Mouse (Mus musculus): ENCODE measurements around the gene Ccdc87. TPM values are rescaled to one million over a fixed set of nuclear protein-coding genes. Genes with fewer than 3 reads are reported as not detected.
"Not testable (repeated sequence)": the region's sequence is repeated elsewhere in the genome, so short reads cannot be mapped to it uniquely, and the experiment has no call there.

The Ccdc87 gene
- polyA plus RNA-seq, 1 experiment from 2014 or later: not detected

DNA sequence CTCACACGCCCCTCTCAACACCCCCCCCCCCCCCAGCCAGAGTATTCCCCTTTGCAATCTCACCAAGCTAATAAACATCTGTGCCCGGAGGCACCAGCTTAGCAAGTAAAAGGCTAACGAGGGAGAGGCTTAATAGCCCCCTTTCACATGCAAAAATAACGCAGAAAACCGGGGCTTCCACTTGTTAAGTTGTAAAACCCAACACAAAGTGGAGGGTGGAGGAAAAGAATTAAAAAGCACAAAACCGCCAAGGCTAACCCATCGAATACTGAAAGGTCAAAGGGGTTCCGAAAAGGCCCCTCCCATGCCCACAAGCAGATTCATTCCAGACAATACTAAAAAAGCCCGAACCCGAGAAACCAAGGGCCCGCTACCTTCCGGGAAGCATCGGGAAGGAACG lies 28.9 kb upstream of the Ccdc87 start:
- H3K27ac ChIP-seq (ENCODE audit: low read depth): 0 out of 2 replicates have a peak overlapping the region, but pooled peaks have one; percentile 94
- H3K27me3 ChIP-seq (replicated peaks; ENCODE audit: control insufficient read depth, insufficient read depth, low read length): no peaks in the 10 kb centered on the region
- no peaks in the 10 kb centered on the region for H3K36me3 ChIP-seq (ENCODE audit: control insufficient read depth, insufficient read depth, low read length)
- H3K4me3 ChIP-seq (ENCODE audit: low read depth, low read length): peak overlapping the region; percentile 97
- peak overlapping the region; percentile 95 for H3K4me2 ChIP-seq (ENCODE audit: low read length)
- DNase-seq (ENCODE audit: low spot score): no peak
- no peaks in the 10 kb centered on the region for H3K9me3 ChIP-seq (ENCODE audit: control insufficient read depth, low read length)
- H3K9ac ChIP-seq (ENCODE audit: low read length): peak overlapping the region; percentile 82
- H3K4me1 ChIP-seq (replicated peaks; ENCODE audit: control insufficient read depth, insufficient read depth, low read length): peaks cover 14% of the 10 kb centered on the region; the same call in 1 of the 2 replicates
- under 1% methylated on average over 14 of the region's 14 CpGs for WGBS
- ATAC-seq (replicated peaks; ENCODE audit: low FRiP score, low TSS enrichment, low read depth): no peak

DNA sequence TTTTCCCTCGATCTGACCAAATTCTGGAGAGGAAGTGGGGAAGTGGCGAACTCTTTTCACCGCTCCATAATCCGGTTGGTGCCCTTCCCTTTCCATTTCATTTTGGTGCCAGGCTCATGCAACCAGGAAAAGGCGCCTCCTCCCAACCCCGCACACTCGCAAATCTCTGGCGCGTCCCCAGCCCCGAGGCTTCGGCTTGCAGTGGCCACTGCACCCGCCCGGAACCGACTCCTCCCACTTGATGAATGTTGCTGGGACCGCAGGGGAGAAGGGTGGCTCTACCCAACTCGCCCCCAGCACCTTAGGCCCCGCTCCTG lies 28.5 kb upstream of the Ccdc87 start:
- Histone ChIP-seq H3K4me1 (replicated peaks; ENCODE audit: control insufficient read depth, insufficient read depth, low read length) (peaks cover 14% of the 10 kb centered on the region; the same call in 1 of the 2 replicates), H3K4me3 (ENCODE audit: low read depth, low read length) (peak overlapping the region; percentile 97), H3K9me3 (ENCODE audit: control insufficient read depth, low read length) (no peaks in the 10 kb centered on the region), H3K27me3 (replicated peaks; ENCODE audit: control insufficient read depth, insufficient read depth, low read length) (no peaks in the 10 kb centered on the region), H3K36me3 (ENCODE audit: control insufficient read depth, insufficient read depth, low read length) (no peaks in the 10 kb centered on the region), H3K4me2 (ENCODE audit: low read length) (peak overlapping the region; percentile 95), H3K27ac (ENCODE audit: low read depth) (peak overlapping the region; percentile 94), H3K9ac (ENCODE audit: low read length) (peak overlapping the region; percentile 82)
- DNase-seq (ENCODE audit: low spot score) (no peak), ATAC-seq (replicated peaks; ENCODE audit: low FRiP score, low TSS enrichment, low read depth) (no peak)
- under 1% methylated on average over 17 of the region's 17 CpGs for WGBS

DNA sequence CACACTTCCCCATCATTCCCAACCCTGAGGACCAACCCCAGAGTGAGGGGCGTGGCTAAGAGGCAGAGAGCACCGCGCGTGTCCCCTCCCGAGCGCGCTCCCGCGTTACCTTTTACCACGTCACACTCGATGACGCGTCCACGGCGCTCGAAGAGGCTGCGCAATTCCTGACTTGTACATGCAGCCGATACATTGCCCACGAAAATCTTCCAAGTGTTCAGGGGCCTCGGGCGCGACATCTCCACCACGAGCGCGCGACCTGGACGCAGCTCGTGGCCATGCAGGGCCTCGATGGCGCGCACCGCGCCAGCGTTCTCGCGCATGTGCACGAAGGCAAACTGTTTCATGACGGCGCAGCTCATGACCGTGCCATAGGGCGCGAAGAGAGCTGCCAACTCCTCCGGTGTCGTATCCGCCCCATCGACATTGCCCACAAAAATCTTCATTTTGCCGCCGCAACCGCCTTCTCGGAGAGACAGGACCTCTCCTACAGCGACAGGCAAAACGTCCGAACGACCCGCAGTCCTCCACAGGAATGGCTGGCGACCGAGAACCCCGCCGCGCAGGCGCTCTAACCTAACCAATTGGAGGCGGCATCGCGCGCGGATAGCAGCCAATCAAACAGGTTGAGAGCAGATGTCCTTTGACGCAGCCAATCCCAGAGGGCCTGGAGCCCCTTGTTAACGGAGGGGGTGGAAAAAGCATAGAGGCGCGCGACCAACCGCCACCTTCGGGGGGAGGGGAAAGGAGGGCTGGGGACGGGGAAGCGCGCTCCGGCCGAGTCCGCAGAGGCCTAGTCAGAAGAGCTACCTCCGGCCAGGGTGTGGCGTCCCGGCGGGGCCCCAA lies 27.9 kb upstream of the Ccdc87 start, which contains the start of the genes Gm21992 and Rbm14:
Gene Gm21992, minus strand, starts transcription at position 550 of the 846 bp plus-strand sequence.
Gene Rbm14, minus strand, starts transcription at position 572 of the 846 bp plus-strand sequence.
- ATAC-seq (replicated peaks; ENCODE audit: low FRiP score, low TSS enrichment, low read depth) (peak; percentile 99), DNase-seq (ENCODE audit: low spot score) (peak; percentile 99)
- peak within 1 kb of the TSS; percentile 95 for H3K4me2 ChIP-seq (ENCODE audit: low read length)
- peak within 1 kb of the TSS; percentile 82 for H3K9ac ChIP-seq (ENCODE audit: low read length)
- WGBS: under 1% methylated on average over 83 of the region's 83 CpGs
- no peaks in the 10 kb centered on the region for H3K9me3 ChIP-seq (ENCODE audit: control insufficient read depth, low read length)
- H3K4me1 ChIP-seq (replicated peaks; ENCODE audit: control insufficient read depth, insufficient read depth, low read length): peaks cover 14% of the 10 kb centered on the region; the same call in 1 of the 2 replicates
- peak within 1 kb of the TSS; percentile 97 for H3K4me3 ChIP-seq (ENCODE audit: low read depth, low read length)
- H3K27me3 ChIP-seq (replicated peaks; ENCODE audit: control insufficient read depth, insufficient read depth, low read length): no peaks in the 10 kb centered on the region
- no peaks in the 10 kb centered on the region for H3K36me3 ChIP-seq (ENCODE audit: control insufficient read depth, insufficient read depth, low read length)
- peak within 1 kb of the TSS; percentile 94 for H3K27ac ChIP-seq (ENCODE audit: low read depth)

DNA sequence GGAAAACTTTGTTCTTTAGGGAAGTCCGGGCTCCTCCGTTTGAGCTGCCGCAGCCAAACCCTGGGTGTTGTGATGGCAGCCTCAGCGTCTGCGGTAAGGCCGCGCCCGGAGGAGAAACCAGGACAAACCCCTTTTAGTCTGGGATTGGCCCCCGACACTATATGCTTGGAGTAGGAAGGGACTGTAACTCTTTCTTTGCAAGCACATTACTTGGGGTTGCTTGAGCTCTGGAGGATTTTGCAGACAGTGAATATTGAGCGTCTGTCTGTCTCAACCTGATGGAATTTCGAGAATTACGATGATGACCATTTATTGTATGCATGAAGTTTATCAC lies 27.3 kb upstream of the Ccdc87 start:
- Histone ChIP-seq H3K4me3 (ENCODE audit: low read depth, low read length) (peak overlapping the region; percentile 97), H3K9me3 (ENCODE audit: control insufficient read depth, low read length) (no peaks in the 10 kb centered on the region), H3K9ac (ENCODE audit: low read length) (peak overlapping the region; percentile 72), H3K4me1 (replicated peaks; ENCODE audit: control insufficient read depth, insufficient read depth, low read length) (peaks cover 14% of the 10 kb centered on the region; the same call in 1 of the 2 replicates), H3K4me2 (ENCODE audit: low read length) (peak overlapping the region; percentile 64), H3K27me3 (replicated peaks; ENCODE audit: control insufficient read depth, insufficient read depth, low read length) (no peaks in the 10 kb centered on the region), H3K36me3 (ENCODE audit: control insufficient read depth, insufficient read depth, low read length) (no peaks in the 10 kb centered on the region), H3K27ac (ENCODE audit: low read depth) (peak overlapping the region; percentile 94)
- DNase-seq (ENCODE audit: low spot score): no peak
- ATAC-seq (replicated peaks; ENCODE audit: low FRiP score, low TSS enrichment, low read depth): peak; percentile 61
- WGBS: 3% methylated on average over 12 of the region's 12 CpGs

DNA sequence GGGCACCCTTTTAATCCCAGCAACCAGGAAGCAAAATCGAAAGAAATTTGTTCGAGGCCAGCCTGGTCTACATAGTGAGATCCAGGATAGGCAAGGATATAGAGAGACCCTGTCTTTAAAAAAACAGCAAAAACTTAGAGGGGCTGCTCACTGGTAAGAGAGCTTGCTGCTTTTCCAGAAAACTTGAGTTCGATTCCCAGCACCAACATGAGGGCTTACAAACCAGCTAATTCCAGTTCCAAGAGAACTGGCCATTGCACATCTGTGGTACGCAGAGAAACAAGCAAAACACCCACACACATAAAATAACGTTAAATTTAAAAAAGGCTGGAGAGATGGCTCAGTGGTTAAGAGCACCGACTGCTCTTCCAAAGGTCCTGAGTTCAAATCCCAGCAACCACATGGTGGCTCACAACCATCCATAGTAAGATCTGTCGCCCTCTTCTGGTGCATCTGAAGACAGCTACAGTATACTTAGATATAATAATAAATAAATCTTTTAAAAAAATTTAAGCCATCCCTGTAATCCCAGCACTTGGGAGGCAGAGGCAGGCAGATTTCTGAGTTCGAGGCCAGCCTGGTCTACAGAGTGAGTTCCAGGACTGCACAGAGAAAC lies 26.7 kb upstream of the Ccdc87 start:
- not testable (repeated sequence) for H3K27me3 ChIP-seq (replicated peaks; ENCODE audit: control insufficient read depth, insufficient read depth, low read length); ATAC-seq (replicated peaks; ENCODE audit: low FRiP score, low TSS enrichment, low read depth); H3K9me3 ChIP-seq (ENCODE audit: control insufficient read depth, low read length); H3K36me3 ChIP-seq (ENCODE audit: control insufficient read depth, insufficient read depth, low read length)
- H3K4me2 ChIP-seq (ENCODE audit: low read length): peak overlapping the region; percentile 64
- 74% methylated on average over 8 of the region's 8 CpGs for WGBS
- H3K9ac ChIP-seq (ENCODE audit: low read length): peak overlapping the region; percentile 72
- DNase-seq (ENCODE audit: low spot score): peak; percentile 52
- peak overlapping the region; percentile 94 for H3K27ac ChIP-seq (ENCODE audit: low read depth)
- peak overlapping the region; percentile 97 for H3K4me3 ChIP-seq (ENCODE audit: low read depth, low read length)
- peaks cover 14% of the 10 kb centered on the region; the same call in 1 of the 2 replicates for H3K4me1 ChIP-seq (replicated peaks; ENCODE audit: control insufficient read depth, insufficient read depth, low read length)

DNA sequence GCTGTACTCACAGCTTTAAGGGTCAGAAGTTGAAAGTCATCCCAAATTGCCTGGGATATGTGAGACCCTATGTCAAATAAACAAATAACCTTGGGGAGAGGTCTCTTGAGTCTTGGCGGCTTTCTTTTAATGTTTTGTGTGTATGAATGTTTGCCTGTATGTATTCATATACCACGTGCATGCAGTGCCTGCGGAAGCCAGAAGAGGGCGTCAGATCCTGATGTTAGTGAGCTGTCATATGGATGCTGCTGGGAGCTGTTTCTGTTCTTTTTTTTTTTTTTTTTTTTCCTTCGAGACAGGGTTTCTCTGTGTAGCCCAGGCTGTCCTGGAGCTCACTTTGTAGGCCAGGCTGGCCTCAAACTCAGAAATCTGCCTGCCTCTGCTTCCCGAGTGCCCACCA lies 26.2 kb upstream of the Ccdc87 start:
- 84% methylated on average over 6 of the region's 6 CpGs for WGBS
- no peak overlapping the region for H3K9ac ChIP-seq (ENCODE audit: low read length)
- no peak for ATAC-seq (replicated peaks; ENCODE audit: low FRiP score, low TSS enrichment, low read depth)
- H3K4me2 ChIP-seq (ENCODE audit: low read length): no peak overlapping the region
- H3K27ac ChIP-seq (ENCODE audit: low read depth): no peak overlapping the region
- H3K4me1 ChIP-seq (replicated peaks; ENCODE audit: control insufficient read depth, insufficient read depth, low read length): peaks cover 14% of the 10 kb centered on the region; the same call in 1 of the 2 replicates
- no peak overlapping the region for H3K4me3 ChIP-seq (ENCODE audit: low read depth, low read length)
- no peaks in the 10 kb centered on the region for H3K9me3 ChIP-seq (ENCODE audit: control insufficient read depth, low read length)
- DNase-seq (ENCODE audit: low spot score): peak; percentile 61
- no peaks in the 10 kb centered on the region for H3K27me3 ChIP-seq (replicated peaks; ENCODE audit: control insufficient read depth, insufficient read depth, low read length)
- no peaks in the 10 kb centered on the region for H3K36me3 ChIP-seq (ENCODE audit: control insufficient read depth, insufficient read depth, low read length)

DNA sequence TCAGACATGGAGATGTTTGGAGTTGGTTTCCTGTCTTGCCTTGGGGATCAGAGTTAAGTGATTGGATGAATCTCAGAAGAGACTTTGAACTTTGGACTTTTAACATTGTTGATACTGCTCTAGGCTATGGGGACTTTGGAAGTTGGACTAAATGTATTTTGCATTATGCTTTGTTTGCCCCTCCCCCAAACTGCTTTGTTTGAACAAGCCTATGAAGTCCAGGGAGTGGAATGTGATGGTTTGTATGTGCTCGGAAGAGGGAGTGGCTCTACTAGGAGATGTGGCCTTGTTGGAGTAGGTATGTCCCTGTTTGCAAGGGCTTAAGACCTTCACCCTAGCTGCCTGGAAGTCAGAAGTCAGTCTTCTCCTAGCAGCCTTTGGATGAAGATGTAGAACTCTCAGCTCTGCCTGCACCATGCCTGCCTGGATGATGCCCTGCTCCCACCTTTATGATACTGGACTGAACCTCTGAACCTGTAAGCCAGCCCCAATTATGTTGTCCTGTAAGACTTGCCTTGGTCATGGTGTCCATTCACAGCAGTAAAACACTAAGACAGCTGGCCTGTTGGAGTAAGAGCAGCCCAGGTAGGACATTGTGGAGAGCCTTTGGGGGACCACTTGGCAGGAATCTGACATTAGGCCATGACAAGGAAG lies 21.9 kb upstream of the Ccdc87 start:
- 0 out of 2 replicates have a peak, but pooled peaks cover 2% of the 10 kb centered on the region for H3K4me1 ChIP-seq (replicated peaks; ENCODE audit: control insufficient read depth, insufficient read depth, low read length)
- no peaks in the 10 kb centered on the region for H3K36me3 ChIP-seq (ENCODE audit: control insufficient read depth, insufficient read depth, low read length)
- no peaks in the 10 kb centered on the region for H3K9me3 ChIP-seq (ENCODE audit: control insufficient read depth, low read length)
- H3K27me3 ChIP-seq (replicated peaks; ENCODE audit: control insufficient read depth, insufficient read depth, low read length): no peaks in the 10 kb centered on the region
- DNase-seq (ENCODE audit: low spot score): peak; percentile 54
- H3K4me3 ChIP-seq (ENCODE audit: low read depth, low read length): no peak overlapping the region
- H3K27ac ChIP-seq (ENCODE audit: low read depth): no peak overlapping the region
- no peak overlapping the region for H3K9ac ChIP-seq (ENCODE audit: low read length)
- 45% methylated on average over 1 of the region's 1 CpGs for WGBS
- ATAC-seq (replicated peaks; ENCODE audit: low FRiP score, low TSS enrichment, low read depth): peak; percentile 69; the same call in 1 of the 2 replicates
- no peak overlapping the region for H3K4me2 ChIP-seq (ENCODE audit: low read length)

DNA sequence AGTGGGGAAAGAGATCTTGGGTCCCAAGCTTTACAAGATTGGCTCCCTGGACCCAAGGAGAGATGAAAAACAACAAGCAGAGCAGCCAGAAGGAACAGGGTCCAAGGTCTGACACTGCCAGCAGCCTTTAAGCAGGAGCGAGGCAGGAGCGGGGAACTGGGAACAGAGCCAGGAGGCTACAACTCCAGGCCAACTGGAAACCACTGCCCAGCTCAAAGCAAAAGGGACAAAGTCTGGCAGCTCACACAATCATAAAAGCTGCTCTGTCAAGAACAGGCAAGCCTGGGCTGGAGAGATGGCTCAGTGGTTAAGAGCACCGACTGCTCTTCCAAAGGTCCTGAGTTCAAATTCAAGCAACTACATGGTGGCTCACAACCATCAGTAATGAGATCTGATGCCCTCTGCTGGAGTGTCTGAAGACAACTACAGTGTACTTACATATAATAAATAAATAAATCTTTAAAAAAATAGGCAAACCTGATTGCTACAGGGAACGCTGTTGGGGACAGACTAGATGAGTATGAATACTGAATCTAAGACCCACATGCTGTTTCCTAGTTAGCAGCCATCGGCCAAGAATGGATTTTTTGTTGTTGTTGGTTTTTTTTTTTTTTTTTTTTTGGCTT lies 18.4 kb upstream of the Ccdc87 start:
- DNase-seq (ENCODE audit: low spot score): peak; percentile 60
- 70% methylated on average over 5 of the region's 5 CpGs for WGBS
- H3K9me3 ChIP-seq (ENCODE audit: control insufficient read depth, low read length): no peaks in the 10 kb centered on the region

More for the DNA sequence above, 18.4 kb upstream of the Ccdc87 start:
- no peaks in the 10 kb centered on the region for H3K27me3 ChIP-seq (replicated peaks; ENCODE audit: control insufficient read depth, insufficient read depth, low read length)
- H3K4me1 ChIP-seq (replicated peaks; ENCODE audit: control insufficient read depth, insufficient read depth, low read length): no peaks in the 10 kb centered on the region
- peaks cover 12% of the 10 kb centered on the region for H3K36me3 ChIP-seq (ENCODE audit: control insufficient read depth, insufficient read depth, low read length)
- H3K4me2 ChIP-seq (ENCODE audit: low read length): no peak overlapping the region
- H3K27ac ChIP-seq (ENCODE audit: low read depth): no peak overlapping the region
- ATAC-seq (replicated peaks; ENCODE audit: low FRiP score, low TSS enrichment, low read depth): 0 out of 2 replicates have a peak, but pooled peaks have one; percentile 47
- H3K4me3 ChIP-seq (ENCODE audit: low read depth, low read length): no peak overlapping the region
- H3K9ac ChIP-seq (ENCODE audit: low read length): no peak overlapping the region
